Mouse (Mus musculus) kidney, postnatal 36 days (tissue): Measurements from ENCODE around the gene Gm49318.
"Not testable (repeated sequence)": the region's sequence is repeated elsewhere in the genome, so short reads cannot be mapped to it uniquely, and the experiment has no call there.

Experiments used
- DNase-seq, 2 experiments: peaks; one replicate each; pipeline ENCODE4 v3.0.0; 2021 to 2022; ENCODE audit warnings: mixed read lengths in 2 of 2

Gm49318 gene

GRCm38 (mm10) chr9:22070791-22071573 lies at the start of gene Gm49318, which contains the start of gene Zfp653:
TSS of gene Gm49318 (minus strand) at chr9:22071259.
TSS of gene Zfp653 (minus strand) at chr9:22071376.
- peak; percentile 98 to 99 for DNase-seq

- no peak for DNase-seq
Measured at GRCm38 (mm10) chr9:22119543-22119942, 48.5 kb upstream of the Gm49318 start.

GRCm38 (mm10) chr9:22117754-22118456 lies 46.8 kb upstream of the Gm49318 start:
- DNase-seq = peak; percentile 70 to 77

- peak; percentile 96 to 97 for DNase-seq
Measured at GRCm38 (mm10) chr9:22116740-22117426, 45.8 kb upstream of the Gm49318 start, which contains the start of gene Elof1. TSS of gene Elof1 (minus strand) at chr9:22117172.

- DNase-seq = peak in 1 of 2 experiments; percentile 31
Measured at GRCm38 (mm10) chr9:22116086-22116485, 45.0 kb upstream of the Gm49318 start.

- DNase-seq = no peak
Measured at GRCm38 (mm10) chr9:22115635-22116034, 44.6 kb upstream of the Gm49318 start.

GRCm38 (mm10) chr9:22108194-22108593 lies 37.1 kb upstream of the Gm49318 start:
- no peak for DNase-seq

- no peak for DNase-seq
Measured at GRCm38 (mm10) chr9:22099922-22100321, 28.9 kb upstream of the Gm49318 start.

- peak in 1 of 2 experiments; percentile 23 for DNase-seq
Measured at GRCm38 (mm10) chr9:22098993-22099696, 28.1 kb upstream of the Gm49318 start, which contains the start of gene Cnn1. TSS of gene Cnn1 (plus strand) at chr9:22099216.

GRCm38 (mm10) chr9:22095854-22096307 lies 24.8 kb upstream of the Gm49318 start:
- DNase-seq = peak; percentile 83 to 93

GRCm38 (mm10) chr9:22092746-22093145 lies 21.7 kb upstream of the Gm49318 start:
- DNase-seq = no peak

GRCm38 (mm10) chr9:22089986-22090385 lies 18.9 kb upstream of the Gm49318 start:
- no peak for DNase-seq

- no peak for DNase-seq
Measured at GRCm38 (mm10) chr9:22089281-22089680, 18.2 kb upstream of the Gm49318 start.

GRCm38 (mm10) chr9:22087034-22087618 lies 16.1 kb upstream of the Gm49318 start:
- no peak for DNase-seq

GRCm38 (mm10) chr9:22086012-22086411 lies 15.0 kb upstream of the Gm49318 start:
- DNase-seq = no peak

- DNase-seq = peak; percentile 93 to 98
Measured at GRCm38 (mm10) chr9:22085022-22085834, 14.2 kb upstream of the Gm49318 start, which contains the start of gene Ecsit. TSS of gene Ecsit (minus strand) at chr9:22085438.

GRCm38 (mm10) chr9:22084667-22085021 lies 13.6 kb upstream of the Gm49318 start:
- DNase-seq = no peak

GRCm38 (mm10) chr9:22076223-22076622 lies 5.2 kb upstream of the Gm49318 start:
- no peak for DNase-seq

GRCm38 (mm10) chr9:22075778-22076177 lies 4.7 kb upstream of the Gm49318 start:
- not testable (repeated sequence) for DNase-seq

GRCm38 (mm10) chr9:22072276-22072675 lies 1.2 kb upstream of the Gm49318 start:
- no peak for DNase-seq
